Mouse (Mus musculus) CH12.LX (cell line): Measurements from ENCODE around the gene Agpat3.

Source experiments
- BHLHE40 ChIP-seq: IDR thresholded peaks from 2 replicates; pipeline ENCODE4 v1.6.1; 2011; ENCODE audit warnings: mild to moderate bottlenecking, low read depth, low read length, improper control_type of control experiment
- CHD1 ChIP-seq: IDR thresholded peaks from 2 replicates; pipeline ENCODE4 v1.6.1; 2012; ENCODE audit warnings: low read depth, low read length, improper control_type of control experiment, inconsistent platforms
- CHD2 ChIP-seq: IDR thresholded peaks from 2 replicates; pipeline ENCODE4 v1.6.1; 2011; ENCODE audit warnings: low read length, improper control_type of control experiment
- CTCF ChIP-seq, 2 experiments: IDR thresholded peaks in 1 of 2; conservative IDR thresholded peaks in 1 of 2; 2 replicates each; pipeline ENCODE4 v1.5.1; 2011 to 2012; ENCODE audit warnings: low read depth in 2 of 2, low read length in 2 of 2, improper control_type of control experiment in 1 of 2, inconsistent platforms in 1 of 2, mild to moderate bottlenecking in 1 of 2, moderate library complexity in 1 of 2
- E2F4 ChIP-seq: IDR thresholded peaks from 2 replicates; pipeline ENCODE4 v1.6.1; 2011; ENCODE audit warnings: low read depth, low read length, improper control_type of control experiment; ENCODE audit not compliant: insufficient replicate concordance
- EP300 ChIP-seq: IDR thresholded peaks from 2 replicates; pipeline ENCODE4 v1.6.1; 2011; ENCODE audit warnings: low read length, improper control_type of control experiment
- ETS1 ChIP-seq: conservative IDR thresholded peaks from 2 replicates; pipeline ENCODE4 v1.6.1; 2012; ENCODE audit warnings: low read depth, mild to moderate bottlenecking, inconsistent platforms, low read length, improper control_type of control experiment, moderate library complexity
- HCFC1 ChIP-seq: IDR thresholded peaks from 2 replicates; pipeline ENCODE4 v1.6.1; 2012; ENCODE audit warnings: low read depth, mild to moderate bottlenecking, inconsistent platforms, low read length, improper control_type of control experiment
- MAFK ChIP-seq: IDR thresholded peaks from 2 replicates; pipeline ENCODE4 v1.6.1; 2011; ENCODE audit warnings: low read length, improper control_type of control experiment; ENCODE audit not compliant: insufficient replicate concordance
- MXI1 ChIP-seq: IDR thresholded peaks from 2 replicates; pipeline ENCODE4 v1.6.1; 2011; ENCODE audit warnings: mild to moderate bottlenecking, low read depth, low read length, improper control_type of control experiment
- NRF1 ChIP-seq: IDR thresholded peaks from 2 replicates; pipeline ENCODE4 v1.6.1; 2014; ENCODE audit warnings: low read depth, mild to moderate bottlenecking, inconsistent platforms, low read length, improper control_type of control experiment, moderate library complexity
- POLR2A ChIP-seq: IDR thresholded peaks from 2 replicates; pipeline ENCODE4 v1.6.1; 2011; ENCODE audit warnings: low read depth, mild to moderate bottlenecking, improper control_type of control experiment, low read length
- TCF12 ChIP-seq: IDR thresholded peaks from 2 replicates; pipeline ENCODE4 v1.6.1; 2014; ENCODE audit warnings: low read depth, mild to moderate bottlenecking, inconsistent platforms, low read length, improper control_type of control experiment

GRCm38 (mm10) chr10:78296980-78297379, 55.3 kb downstream of the Agpat3 start:
- TF ChIP-seq POLR2A (no peak), ETS1 (no peak), CHD2 (no peak), EP300 (no peak), HCFC1 (no peak), CHD1 (no peak), CTCF (conservative IDR thresholded peaks at IDR 0.05 in 1 of 2, IDR thresholded peaks at IDR 0.05 in 1 of 2; ENCODE audit: low read depth in 2 of 2, low read length in 2 of 2) (no peak), MAFK (no peak), MXI1 (no peak), TCF12 (no peak), BHLHE40 (no peak), NRF1 (no peak), E2F4 (no peak)
